Comparison of ENCODE assay signal across 10 mouse cellular contexts in the genomic region with DNA sequence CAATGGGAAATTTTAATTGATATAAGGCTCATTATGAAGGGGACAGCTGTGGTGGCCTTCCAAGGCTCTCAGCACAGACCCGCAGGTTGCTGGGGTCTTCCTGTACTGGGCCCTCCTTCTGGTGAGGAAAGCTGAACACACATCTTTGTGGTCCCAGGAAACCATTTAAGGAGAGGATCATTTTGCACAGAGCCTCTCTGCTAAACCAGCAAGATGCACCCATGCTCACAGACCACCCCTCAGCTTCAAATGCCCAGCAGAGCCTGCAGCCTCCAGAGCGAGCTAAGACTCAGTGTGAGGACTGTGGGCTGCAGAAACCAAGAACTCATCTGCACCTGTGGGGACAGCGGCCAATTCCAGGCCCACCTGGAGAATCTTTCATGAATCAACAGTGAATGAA. TPM values are rescaled to one million over a fixed set of nuclear protein-coding genes. Genes with fewer than 3 reads are reported as not detected.
DNase-seq lines count a peak whose midpoint lies in the region; ATAC-seq lines count a peak whose summit lies in the region.
"Had no signal": no experiment of that assay in that cellular context is flagged by ENCODE, and none has a peak within 500 bp of the region (broad histone marks: within the 10 kb centered on the region; RNA-seq: fewer than 3 reads in every experiment).

No protein-coding gene starts in this region.

- no peak overlapping the region for H3K4me3 ChIP-seq in embryonic facial prominence, embryonic 10.5 days
- H3K4me3 ChIP-seq in embryonic facial prominence, embryonic 11.5 days (ENCODE audit: low read depth, low read length) = no peak overlapping the region
- H3K4me3 ChIP-seq in hindbrain, embryonic 11.5 days (ENCODE audit: low read depth, low read length) = no peak overlapping the region
- H3K4me3 ChIP-seq in midbrain, embryonic 10.5 days = no peak overlapping the region

- H3K9ac ChIP-seq in embryonic facial prominence, embryonic 11.5 days (replicated peaks; ENCODE audit: low read length) = no peak overlapping the region; the same call in 1 of the 2 replicates
- H3K9ac ChIP-seq in hindbrain, embryonic 11.5 days (ENCODE audit: low read depth, low read length) = no peak overlapping the region

- H3K27me3 ChIP-seq in embryonic facial prominence, embryonic 10.5 days (replicated peaks; ENCODE audit: low read depth, poor library complexity, severe bottlenecking) = 0 out of 2 replicates have a peak, but pooled peaks cover 5% of the 10 kb centered on the region
- no peaks in the 10 kb centered on the region for H3K27me3 ChIP-seq in embryonic facial prominence, embryonic 11.5 days (ENCODE audit: control insufficient read depth, insufficient read depth, low read length)
- no peaks in the 10 kb centered on the region for H3K27me3 ChIP-seq in hindbrain, embryonic 11.5 days (ENCODE audit: control insufficient read depth, insufficient read depth, low read length)
- 0 out of 2 replicates have a peak, but pooled peaks cover 8% of the 10 kb centered on the region for H3K27me3 ChIP-seq in midbrain, embryonic 10.5 days (ENCODE audit: low read depth, poor library complexity, severe bottlenecking)

- H3K4me2 ChIP-seq in embryonic facial prominence, embryonic 11.5 days (ENCODE audit: low read depth, low read length) = no peak overlapping the region
- no peak overlapping the region for H3K4me2 ChIP-seq in hindbrain, embryonic 11.5 days (replicated peaks; ENCODE audit: low read depth, low read length)

- peaks cover 20% of the 10 kb centered on the region for H3K36me3 ChIP-seq in embryonic facial prominence, embryonic 10.5 days (replicated peaks)
- H3K36me3 ChIP-seq in embryonic facial prominence, embryonic 11.5 days (replicated peaks; ENCODE audit: control insufficient read depth, insufficient read depth, low read depth, low read length) = no peaks in the 10 kb centered on the region; the same call in 1 of the 2 replicates
- no peaks in the 10 kb centered on the region for H3K36me3 ChIP-seq in hindbrain, embryonic 11.5 days (ENCODE audit: control insufficient read depth, insufficient read depth, low read length)
- H3K36me3 ChIP-seq in midbrain, embryonic 10.5 days = peaks cover 25% of the 10 kb centered on the region

- H3K4me1 ChIP-seq in embryonic facial prominence, embryonic 10.5 days = peaks cover 66% of the 10 kb centered on the region
- peaks cover 10% of the 10 kb centered on the region; the same call in 1 of the 2 replicates for H3K4me1 ChIP-seq in embryonic facial prominence, embryonic 11.5 days (ENCODE audit: control insufficient read depth, insufficient read depth, low read length)
- H3K4me1 ChIP-seq in hindbrain, embryonic 11.5 days (replicated peaks; ENCODE audit: control insufficient read depth, insufficient read depth, low read length) = 0 out of 2 replicates have a peak, but pooled peaks cover 2% of the 10 kb centered on the region
- peaks cover 60% of the 10 kb centered on the region for H3K4me1 ChIP-seq in midbrain, embryonic 10.5 days

- no peak for DNase-seq in embryonic facial prominence, embryonic 10.5 days (ENCODE audit: low spot score)
- DNase-seq in embryonic facial prominence, embryonic 11.5 days (ENCODE audit: low spot score) = no peak
- no peak for DNase-seq in hindbrain, embryonic 11.5 days (ENCODE audit: low spot score)
- no peak for DNase-seq in midbrain, embryonic 10.5 days (ENCODE audit: low spot score)
- DNase-seq in thymus, postnatal 0 days (ENCODE audit: low spot score) = no peak
- DNase-seq in spleen, adult 18-20 months = no peak
- DNase-seq in frontal cortex, postnatal 10 days (ENCODE audit: low spot score in 2 of 2) = no peak
- DNase-seq: gastrocnemius, postnatal 14 days; lung, postnatal 10 days had no signal

- 78% methylated on average over 3 of the region's 3 CpGs for WGBS in embryonic facial prominence, embryonic 10.5 days
- 71% methylated on average over 3 of the region's 3 CpGs for WGBS in embryonic facial prominence, embryonic 11.5 days
- 82% methylated on average over 3 of the region's 3 CpGs for WGBS in hindbrain, embryonic 11.5 days
- WGBS in midbrain, embryonic 10.5 days = 87% methylated on average over 3 of the region's 3 CpGs

- H3K9me3 ChIP-seq in embryonic facial prominence, embryonic 10.5 days = no peaks in the 10 kb centered on the region
- H3K9me3 ChIP-seq in embryonic facial prominence, embryonic 11.5 days (replicated peaks; ENCODE audit: control insufficient read depth, low read length) = no peaks in the 10 kb centered on the region
- H3K9me3 ChIP-seq in hindbrain, embryonic 11.5 days (ENCODE audit: control insufficient read depth, low read length) = no peaks in the 10 kb centered on the region
- no peaks in the 10 kb centered on the region for H3K9me3 ChIP-seq in midbrain, embryonic 10.5 days (replicated peaks)
- H3K9me3 ChIP-seq: G1E had no signal

- no peak for ATAC-seq in embryonic facial prominence, embryonic 11.5 days (replicated peaks; ENCODE audit: insufficient number of reproducible peaks, low FRiP score, low TSS enrichment, low read depth)
- ATAC-seq in hindbrain, embryonic 11.5 days (ENCODE audit: low FRiP score) = no peak

- H3K27ac ChIP-seq in embryonic facial prominence, embryonic 10.5 days (replicated peaks) = peak overlapping the region; percentile 85
- 0 out of 2 replicates have a peak overlapping the region, but pooled peaks have one; percentile 10 for H3K27ac ChIP-seq in embryonic facial prominence, embryonic 11.5 days (replicated peaks; ENCODE audit: low read depth, low read length)
- H3K27ac ChIP-seq in hindbrain, embryonic 11.5 days (ENCODE audit: low read depth, low read length) = 0 out of 2 replicates have a peak overlapping the region, but pooled peaks have one; percentile 1
- peak overlapping the region; percentile 78 for H3K27ac ChIP-seq in midbrain, embryonic 10.5 days (replicated peaks)

RNA-seq across cellular contexts. Expression of gene Cpa1, which starts 15.9 kb away (rescaled TPM):
- 0.26 and 0.34 TPM in 2 replicates for polyA plus RNA-seq in embryonic facial prominence, embryonic 10.5 days (2016; fragmentation: Nextera tagmentation; extraction: Ambion mirVana)
- polyA plus RNA-seq in embryonic facial prominence, embryonic 11.5 days (2014; fragmentation: Nextera tagmentation; extraction: Ambion mirVana) = 0.17 and 0.21 TPM in 2 replicates
- polyA plus RNA-seq in hindbrain, embryonic 11.5 days (2014; fragmentation: Nextera tagmentation; extraction: Ambion mirVana) = 0.11 and 0.28 TPM in 2 replicates
- polyA plus RNA-seq in midbrain, embryonic 10.5 days (2016; fragmentation: Nextera tagmentation; extraction: Ambion mirVana) = 0.19 TPM in 1 of 2 replicates, not detected in the other
- polyA plus RNA-seq in thymus, postnatal 0 days (2015; fragmentation: Nextera tagmentation; extraction: Ambion mirVana) = 0.23 and 0.30 TPM in 2 replicates
- polyA plus RNA-seq: G1E had no signal

RNA-seq across cellular contexts. Expression of gene Cep41, which starts 38.6 kb away (rescaled TPM):
- polyA plus RNA-seq in embryonic facial prominence, embryonic 10.5 days (2016; fragmentation: Nextera tagmentation; extraction: Ambion mirVana) = 17.7 and 17.9 TPM in 2 replicates
- polyA plus RNA-seq in embryonic facial prominence, embryonic 11.5 days (2014; fragmentation: Nextera tagmentation; extraction: Ambion mirVana) = 23.7 and 28.1 TPM in 2 replicates
- 19.7 and 26.8 TPM in 2 replicates for polyA plus RNA-seq in hindbrain, embryonic 11.5 days (2014; fragmentation: Nextera tagmentation; extraction: Ambion mirVana)
- polyA plus RNA-seq in midbrain, embryonic 10.5 days (2016; fragmentation: Nextera tagmentation; extraction: Ambion mirVana) = 19.8 and 24.0 TPM in 2 replicates
- polyA plus RNA-seq in thymus, postnatal 0 days (2015; fragmentation: Nextera tagmentation; extraction: Ambion mirVana) = 14.1 and 15.0 TPM in 2 replicates

RNA-seq across cellular contexts. Expression of gene Cpa5, which starts 44.1 kb away (rescaled TPM):
- 0.36 and 0.41 TPM in 2 replicates for polyA plus RNA-seq in embryonic facial prominence, embryonic 10.5 days (2016; fragmentation: Nextera tagmentation; extraction: Ambion mirVana)
- 0.22 and 0.27 TPM in 2 replicates for polyA plus RNA-seq in embryonic facial prominence, embryonic 11.5 days (2014; fragmentation: Nextera tagmentation; extraction: Ambion mirVana)
- polyA plus RNA-seq in hindbrain, embryonic 11.5 days (2014; fragmentation: Nextera tagmentation; extraction: Ambion mirVana) = 0.15 TPM in 1 of 2 replicates, not detected in the other
- 0.30 and 0.74 TPM in 2 replicates for polyA plus RNA-seq in midbrain, embryonic 10.5 days (2016; fragmentation: Nextera tagmentation; extraction: Ambion mirVana)
- polyA plus RNA-seq in thymus, postnatal 0 days (2015; fragmentation: Nextera tagmentation; extraction: Ambion mirVana) = not detected in 2 replicates
- polyA plus RNA-seq: G1E had no signal

Comparison
In these comparisons a context has a peak if more than half of its experiments do, and no peak if none do; other contexts are left out.
1. H3K27ac ChIP-seq: peak in every context shown above with its lines; median percentile 85 in embryonic facial prominence, embryonic 10.5 days; 78 in midbrain, embryonic 10.5 days; 10 in embryonic facial prominence, embryonic 11.5 days; 1 in hindbrain, embryonic 11.5 days.